Mouse (Mus musculus) gastrocnemius, postnatal 4 days (tissue): ENCODE data around the gene Mtus2. TPM values are rescaled to one million over a fixed set of nuclear protein-coding genes. Genes with fewer than 3 reads are reported as not detected.

ENCODE experiments used
- DNase-seq, 2 experiments: peaks; one replicate each; pipeline ENCODE4 v3.0.0; 2021 to 2022; ENCODE audit warnings: low spot score in 2 of 2, mixed read lengths in 2 of 2
- total RNA-seq, 2 experiments: library from RNA; stranded (reverse); gene quantifications; 2 replicates each; pipeline ENCODE4 v1.2.3; 2021

Gene Mtus2
- total RNA-seq, 2 experiments from 2014 or later: 2.6 TPM

DNA sequence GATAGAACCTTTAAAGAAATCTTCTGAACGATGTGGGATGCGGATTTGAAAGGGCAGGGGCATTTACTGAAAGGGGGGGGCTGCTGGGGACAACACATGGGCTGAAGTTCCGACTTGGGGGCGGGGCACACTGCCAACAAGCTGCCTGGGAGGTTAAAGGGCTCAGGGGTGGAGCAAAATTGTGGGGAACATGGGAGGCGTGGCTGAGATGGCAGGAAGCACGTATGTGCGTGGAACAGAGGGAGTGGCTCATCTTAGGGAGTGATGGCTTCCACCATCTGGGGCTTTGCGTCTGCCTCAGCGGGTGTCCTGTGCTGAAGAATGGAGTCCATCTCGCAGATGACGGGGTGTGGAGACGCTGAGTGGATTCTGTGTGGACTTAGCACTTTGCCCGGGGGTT lies 70.9 kb downstream of the Mtus2 start:
- no peak for DNase-seq

DNA sequence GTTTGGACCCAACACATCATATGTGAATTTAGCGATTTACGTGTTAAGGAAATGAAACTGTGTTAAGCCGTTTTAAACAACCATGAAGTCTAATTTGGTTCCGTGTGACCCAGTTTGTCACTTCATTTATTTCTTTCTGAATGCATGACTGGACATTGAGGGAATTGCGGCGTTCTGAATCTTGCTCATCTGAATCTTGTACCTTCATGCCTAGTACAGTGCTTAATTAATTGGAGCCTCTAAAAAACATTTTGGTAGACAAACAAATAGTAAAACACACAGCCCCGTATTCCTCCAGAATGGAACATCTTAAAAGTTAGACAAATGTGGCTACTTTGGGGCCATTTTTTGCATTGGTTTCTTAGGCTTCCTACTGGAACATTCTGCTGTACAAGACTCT lies 84.5 kb downstream of the Mtus2 start:
- no peak for DNase-seq

DNA sequence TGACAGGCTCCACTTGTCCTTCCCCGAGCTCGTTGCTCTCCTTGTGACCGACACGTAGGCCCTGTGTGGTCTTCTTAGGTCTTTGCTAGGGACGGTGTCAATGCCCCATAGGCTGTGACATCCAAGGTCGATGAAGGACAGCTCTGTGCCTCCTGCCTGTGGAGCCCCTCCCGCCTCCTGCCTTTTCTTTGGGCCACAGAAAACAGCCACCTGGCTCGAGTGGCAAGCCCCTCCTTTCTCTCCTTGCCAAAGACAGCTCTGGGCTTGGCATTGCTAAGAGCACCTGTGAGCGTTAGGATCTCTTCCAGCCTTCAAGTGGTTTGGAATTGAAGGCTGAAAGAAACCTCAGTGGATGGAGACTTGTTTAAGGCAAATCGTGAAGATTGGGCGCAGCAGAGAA lies 91.1 kb downstream of the Mtus2 start:
- no peak for DNase-seq

DNA sequence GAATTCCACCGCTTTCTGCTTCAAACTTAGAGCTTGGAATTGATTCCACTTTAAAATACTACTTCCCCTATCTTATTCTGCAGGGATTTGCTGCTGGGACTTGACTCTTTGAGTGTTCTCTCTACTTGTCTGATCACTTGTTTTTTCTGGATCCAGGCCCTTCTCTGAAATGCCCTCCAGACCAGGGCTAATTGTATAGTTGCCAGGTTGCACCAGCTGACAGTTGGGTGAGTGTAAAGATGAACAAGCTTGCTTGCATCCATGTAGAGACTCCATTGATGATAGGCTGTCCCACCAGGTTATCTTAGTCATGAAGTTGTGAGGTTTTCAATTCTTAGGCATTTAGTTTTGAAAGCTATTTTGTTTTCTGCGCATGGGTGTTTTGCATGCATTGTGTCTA lies 92.2 kb downstream of the Mtus2 start:
- no peak for DNase-seq

DNA sequence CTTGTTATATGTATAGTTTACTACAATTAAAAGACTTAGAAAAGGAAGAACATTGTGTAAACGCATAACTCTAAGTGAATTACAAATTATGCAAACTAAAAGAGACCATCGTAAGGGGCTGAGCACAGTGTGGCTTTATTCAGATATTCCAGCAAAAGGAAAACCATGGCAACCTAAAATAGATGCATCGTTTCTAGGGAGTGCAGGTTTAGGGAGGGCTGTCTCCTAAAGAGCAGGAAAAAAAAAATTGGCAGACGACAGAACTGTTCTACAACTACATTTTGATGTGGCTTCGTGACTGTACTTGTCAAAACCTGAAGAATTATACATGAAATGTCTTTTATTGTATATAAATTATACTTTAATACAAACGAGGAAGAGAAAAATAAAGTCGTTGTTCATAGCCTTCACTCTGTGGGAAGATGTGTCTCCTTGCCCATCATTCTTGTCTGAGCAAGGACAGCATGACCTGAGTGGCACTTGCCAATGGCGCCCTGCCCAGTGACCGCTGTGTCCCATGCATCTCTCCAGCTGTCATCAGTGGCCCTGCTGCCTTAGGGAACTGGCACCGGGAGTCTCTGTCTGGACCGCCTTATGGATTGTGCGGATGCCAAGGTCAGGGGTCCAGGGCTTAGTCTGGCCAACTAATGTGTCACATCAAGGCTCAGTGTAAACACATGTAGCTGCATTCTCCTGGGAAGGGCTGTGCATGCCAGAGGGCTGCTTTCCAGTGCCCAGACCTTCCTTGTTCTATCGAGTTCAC lies 95.9 kb downstream of the Mtus2 start:
- DNase-seq: peak in 1 of 2 experiments; percentile 59

DNA sequence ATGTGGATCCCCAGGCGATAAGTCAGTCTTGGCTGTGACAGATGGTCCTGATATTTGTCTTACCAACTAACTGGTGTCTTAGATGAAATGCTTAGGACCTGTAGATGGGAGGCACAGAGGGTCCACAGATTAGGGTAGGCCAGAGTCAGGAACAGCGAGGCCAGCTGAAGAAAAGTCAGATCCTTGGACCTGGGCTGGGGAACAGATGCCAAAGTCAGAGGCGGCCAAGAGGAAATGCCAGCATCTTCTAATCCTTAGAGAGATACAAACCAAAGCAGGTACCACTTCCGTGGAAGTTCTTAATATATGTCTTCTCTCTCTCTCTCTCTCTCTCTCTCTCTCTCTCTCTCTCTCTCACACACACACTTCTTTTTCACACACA lies 96.5 kb downstream of the Mtus2 start:
- no peak for DNase-seq

DNA sequence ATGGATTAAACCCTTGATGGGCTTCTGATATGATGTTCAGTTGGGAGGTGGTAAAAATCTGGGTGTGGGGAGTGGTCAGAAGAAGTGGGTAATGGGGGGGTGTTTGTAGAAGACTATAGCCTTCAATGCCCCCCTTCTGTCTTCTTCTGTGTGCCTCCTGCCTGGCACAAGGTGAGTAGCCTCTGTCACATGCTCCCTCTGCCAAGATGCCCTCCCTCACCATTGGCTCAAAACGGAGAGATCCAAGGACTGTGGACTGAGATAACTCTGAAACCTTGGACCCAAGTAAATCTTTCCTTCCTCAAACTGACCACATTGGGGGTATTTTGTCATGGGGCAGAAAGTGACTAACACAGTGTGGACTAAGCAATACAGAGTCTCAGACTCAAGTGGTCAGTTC lies 99.7 kb downstream of the Mtus2 start:
- DNase-seq: no peak

DNA sequence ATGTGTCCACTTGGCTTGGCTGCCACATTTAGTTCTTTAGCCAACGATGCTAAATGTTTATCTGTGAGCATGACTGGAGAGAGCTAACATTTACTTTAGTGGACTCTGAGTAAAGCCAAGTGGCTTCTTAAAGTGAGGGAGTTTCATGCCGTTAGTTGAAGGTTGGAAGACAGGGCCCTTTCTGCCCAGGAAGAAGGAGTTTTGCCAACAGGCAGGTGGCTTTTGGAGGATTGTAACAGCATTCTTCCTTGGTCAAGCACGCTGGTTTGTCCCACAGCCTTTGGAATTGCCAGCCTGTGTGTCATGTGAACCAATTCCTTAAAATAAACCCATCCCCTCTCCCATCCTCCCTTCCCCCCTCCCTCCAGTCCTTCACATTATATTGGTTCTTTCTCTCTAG lies 100.3 kb downstream of the Mtus2 start:
- DNase-seq: no peak

DNA sequence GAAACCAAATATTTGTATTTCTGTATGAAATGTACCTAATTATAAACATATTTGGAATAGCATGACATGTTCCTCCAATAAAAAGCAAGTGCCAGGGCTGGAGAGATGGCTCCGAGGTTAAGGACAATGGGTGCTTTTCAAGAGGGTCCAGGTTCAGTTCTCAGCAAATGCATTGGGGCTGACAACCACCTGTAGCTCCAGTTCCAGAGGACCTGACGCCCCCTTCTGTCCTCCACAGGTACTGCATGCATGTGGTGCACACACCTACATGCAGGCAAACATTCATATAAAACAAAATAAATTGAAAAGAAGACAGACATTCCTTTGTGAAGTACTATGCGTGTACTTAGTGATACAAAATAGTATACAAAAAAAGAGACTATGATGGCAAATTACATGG lies 102.2 kb downstream of the Mtus2 start:
- DNase-seq: no peak

DNA sequence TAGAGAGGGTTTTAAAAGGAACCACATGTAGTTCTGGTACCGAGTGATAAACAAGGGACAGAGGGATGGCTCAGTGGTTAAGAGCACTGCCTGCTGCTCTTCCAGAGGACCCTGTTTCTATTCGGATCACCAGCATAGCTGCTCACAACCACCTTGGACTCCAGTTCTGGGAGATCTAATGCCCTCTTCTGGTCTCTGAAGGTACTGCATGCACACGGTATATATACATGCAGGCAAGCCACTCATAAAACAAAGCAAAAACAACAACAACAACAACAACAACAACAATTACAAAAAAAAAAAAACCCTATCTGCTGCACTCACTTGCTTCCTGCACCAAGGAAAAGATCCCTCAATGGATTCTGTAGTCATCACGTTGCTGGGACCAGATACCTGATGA lies 104.7 kb downstream of the Mtus2 start:
- DNase-seq: no peak

DNA sequence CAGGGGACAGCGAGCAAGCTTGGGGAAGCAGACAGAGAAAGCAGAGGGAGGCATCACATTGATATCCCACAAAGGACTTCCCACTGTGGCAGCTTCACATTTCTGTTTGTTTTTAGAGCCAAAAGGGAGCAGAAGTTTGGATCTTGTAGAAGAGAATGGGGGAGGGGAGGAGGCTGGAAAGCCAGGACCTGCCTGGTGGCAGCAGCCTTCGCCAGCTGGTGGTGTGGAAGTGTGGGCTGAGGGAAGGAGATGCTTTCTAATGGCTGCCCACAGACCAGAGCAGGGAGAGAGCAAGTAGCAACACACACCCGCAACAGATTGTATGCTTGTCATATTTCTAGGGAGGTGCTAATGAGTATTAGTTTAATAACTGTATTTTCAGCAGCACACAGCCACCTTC lies 106.6 kb downstream of the Mtus2 start:
- DNase-seq: no peak

DNA sequence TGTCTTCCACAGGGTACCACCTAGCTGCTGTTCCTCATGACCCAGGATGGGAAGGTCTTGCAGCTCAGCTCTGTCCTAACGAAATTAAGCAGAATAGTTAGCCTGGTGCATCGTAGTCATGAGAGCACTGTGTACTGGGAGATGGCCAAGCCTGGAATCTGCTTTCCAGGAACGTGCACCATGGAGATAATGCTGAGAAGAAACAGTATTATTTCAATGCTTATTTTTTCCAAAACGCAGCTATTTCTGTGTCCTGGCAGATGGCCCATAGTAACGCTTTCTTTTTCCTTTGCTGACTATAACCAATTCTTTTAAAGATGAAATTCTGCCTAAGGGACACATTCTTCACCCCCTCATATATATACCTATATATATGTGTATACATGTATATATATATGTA lies 108.1 kb downstream of the Mtus2 start:
- no peak for DNase-seq

DNA sequence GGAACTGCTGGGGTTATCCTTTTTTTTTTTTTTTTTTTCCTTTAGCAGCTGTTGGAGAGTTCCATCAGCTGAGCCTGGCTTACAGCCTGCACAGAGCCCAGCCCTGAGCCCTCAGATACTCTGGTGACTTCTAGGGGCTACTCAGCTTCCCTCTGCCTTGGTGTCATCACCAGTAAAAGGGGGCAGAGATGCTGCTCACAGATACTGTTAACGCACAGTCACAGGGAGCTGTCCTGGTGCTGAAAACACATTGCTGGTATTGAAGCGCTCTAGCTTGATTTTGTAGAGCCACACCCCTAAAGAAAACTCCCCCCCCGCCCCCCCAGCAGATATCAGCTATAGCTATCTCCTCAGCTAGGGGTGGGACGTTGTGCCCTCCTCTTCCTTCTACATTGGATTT lies 112.8 kb downstream of the Mtus2 start:
- peak in 1 of 2 experiments; percentile 49 for DNase-seq

DNA sequence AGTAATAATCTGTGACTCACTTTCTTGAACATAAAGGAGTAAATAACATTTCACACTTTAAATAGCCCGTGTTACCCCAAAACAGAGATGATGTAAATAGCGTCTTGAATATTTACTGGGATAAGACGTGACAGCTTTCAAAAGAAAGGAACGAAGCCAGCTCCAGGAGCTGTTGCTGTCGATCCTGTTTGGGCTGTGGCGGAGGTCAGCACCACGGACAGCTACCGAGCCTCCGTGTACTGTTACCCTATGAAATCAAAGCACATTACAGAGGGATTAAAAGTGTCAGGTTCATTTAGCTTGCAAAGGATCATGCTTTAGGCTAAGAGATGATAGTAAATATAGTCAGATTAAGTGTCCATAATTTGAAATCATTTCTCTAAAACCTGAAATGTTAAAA lies 114.7 kb downstream of the Mtus2 start:
- peak in 1 of 2 experiments; percentile 40 for DNase-seq

DNA sequence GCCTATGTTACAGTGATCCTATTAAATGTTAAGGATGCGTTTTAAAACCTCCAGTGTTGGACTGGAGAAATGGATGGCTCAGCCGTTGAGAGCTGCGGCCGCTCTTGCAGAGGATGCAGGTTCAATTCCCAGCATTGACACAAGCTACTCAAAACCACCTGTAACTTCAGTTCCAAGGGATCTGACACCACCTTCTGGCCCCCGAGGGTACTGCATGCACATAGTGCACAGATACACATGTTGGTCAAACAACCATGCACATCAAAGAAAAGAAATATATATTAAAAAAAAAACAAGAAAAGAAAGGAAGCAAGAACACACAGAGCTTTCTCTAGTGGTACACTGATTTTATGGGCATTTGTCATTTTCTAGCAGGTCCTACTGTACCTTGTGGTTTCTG lies 116.3 kb downstream of the Mtus2 start:
- DNase-seq: no peak

DNA sequence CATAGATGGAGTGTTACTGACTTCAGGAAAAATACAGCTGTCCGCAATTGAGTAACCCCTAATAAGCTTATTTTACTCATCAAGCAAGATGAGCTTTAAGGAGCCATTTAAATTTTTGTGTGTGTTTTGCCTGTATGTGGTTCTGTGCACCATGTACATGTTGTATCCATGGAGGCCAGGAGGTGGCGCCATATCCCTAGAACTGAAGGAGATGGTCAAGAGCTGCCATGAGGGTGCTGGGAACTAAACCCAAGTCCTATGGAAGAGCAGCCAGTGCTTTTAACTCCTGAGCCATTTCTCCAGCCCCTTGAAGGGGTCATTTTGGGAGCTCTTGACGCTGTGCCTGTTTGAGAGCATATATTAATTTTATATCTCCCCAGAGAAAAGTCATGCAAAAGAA lies 122.6 kb downstream of the Mtus2 start:
- no peak for DNase-seq

DNA sequence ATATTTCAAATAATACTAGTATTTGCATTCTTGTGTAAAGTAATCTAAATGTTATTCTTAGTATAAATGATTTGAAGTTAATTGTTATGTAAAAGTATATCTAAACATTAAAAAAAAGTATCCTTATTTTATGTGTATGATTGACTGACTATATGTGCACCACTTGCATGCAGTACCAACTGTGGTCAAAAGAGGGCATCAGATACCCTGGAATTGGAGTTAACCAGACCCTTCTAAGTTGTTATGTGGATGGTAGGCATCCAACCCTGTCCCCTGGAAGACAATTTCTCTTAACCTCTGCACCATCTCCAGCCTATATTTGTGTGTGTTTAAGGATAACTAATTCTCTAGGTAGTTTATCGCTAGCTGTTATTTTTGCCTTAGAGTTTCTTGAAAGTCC lies 126.4 kb downstream of the Mtus2 start:
- no peak for DNase-seq

DNA sequence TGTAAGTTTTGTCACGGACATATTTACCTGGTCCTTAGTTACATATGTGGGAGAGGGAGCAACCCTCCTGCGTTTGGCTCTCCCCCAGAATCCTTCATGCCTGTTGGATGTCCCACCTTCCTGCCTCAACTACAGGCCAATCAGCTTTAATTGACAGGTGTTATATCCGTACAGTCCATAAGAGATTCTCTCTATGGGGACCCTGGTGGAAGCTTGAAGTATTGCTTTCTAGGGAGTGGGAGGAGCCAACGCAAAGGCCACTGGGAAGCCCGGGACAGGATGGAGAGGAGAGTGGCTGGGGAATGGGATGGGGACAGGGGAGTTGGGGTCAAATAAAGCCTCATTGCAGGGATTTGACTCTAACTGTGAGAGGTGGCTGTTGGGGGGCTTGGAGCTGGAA lies 127.6 kb downstream of the Mtus2 start:
- DNase-seq: no peak

DNA sequence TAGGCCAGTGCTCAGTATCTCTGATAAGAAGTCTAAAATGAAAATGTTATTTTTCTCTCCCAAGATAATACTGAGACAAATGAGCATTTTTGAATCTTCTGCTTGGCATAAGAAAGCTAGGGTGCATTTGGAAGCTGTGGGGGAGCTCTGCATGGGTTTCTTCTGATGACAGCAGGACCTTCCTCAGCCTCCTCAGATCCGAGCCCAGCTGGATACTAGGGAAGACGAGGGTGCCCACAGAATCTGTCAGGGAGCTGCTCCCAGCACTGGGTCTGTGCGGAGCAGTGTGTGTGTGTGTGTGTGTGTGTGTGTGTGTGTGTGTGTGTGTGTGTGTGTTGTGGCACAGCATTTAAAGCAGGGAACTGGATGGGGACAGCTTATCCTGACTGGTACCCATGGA lies 130.7 kb downstream of the Mtus2 start:
- no peak for DNase-seq

DNA sequence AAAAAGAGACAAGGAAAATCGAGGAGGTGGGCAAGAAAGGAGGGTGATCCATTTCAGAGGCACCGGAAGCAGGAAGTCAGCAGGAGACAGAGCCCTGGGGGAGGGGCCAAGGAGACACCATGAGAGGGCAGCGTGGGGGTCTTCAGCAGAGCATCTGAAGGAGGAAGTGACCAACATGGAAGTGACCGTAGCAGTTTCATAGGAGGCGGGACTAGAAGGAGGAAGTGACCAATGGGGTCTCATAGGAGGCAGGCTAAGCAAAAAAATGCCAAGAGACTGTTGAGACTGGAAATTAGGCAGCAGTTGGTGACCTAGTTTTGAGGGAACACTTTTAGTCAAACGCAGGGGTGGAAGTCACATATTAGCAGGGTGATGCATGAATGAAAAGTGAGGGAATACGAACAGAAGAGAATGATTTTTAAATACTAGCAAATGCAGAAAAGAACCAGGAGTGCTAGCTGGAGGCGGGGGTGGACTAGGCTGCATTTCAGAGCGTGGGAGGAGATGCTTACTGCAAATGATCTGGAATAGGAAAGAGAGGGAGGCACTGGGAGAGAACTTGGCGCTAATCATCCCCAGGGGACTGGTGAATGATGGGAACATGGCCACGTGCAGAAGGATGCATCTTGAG lies 133.2 kb downstream of the Mtus2 start:
- no peak for DNase-seq

DNA sequence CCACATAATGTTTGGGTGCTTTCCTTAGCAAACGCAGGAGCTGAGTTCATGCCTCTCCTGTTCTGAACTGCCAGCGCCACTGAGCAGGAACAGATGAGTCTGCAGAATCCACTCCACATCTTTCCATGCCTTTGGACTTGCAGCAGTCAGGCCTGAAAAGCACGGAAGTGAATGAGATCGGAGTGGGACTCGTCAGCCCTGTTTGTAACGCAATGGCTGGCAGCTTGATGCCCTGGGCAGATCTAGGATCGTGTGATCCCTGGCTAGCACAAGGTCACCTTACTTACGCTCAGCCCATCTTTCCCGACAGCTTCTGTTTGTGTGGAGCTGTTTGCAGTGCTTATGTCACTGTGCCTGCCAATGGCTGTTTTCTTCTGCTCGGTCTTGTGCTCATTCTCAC lies 137.5 kb downstream of the Mtus2 start:
- DNase-seq: no peak

DNA sequence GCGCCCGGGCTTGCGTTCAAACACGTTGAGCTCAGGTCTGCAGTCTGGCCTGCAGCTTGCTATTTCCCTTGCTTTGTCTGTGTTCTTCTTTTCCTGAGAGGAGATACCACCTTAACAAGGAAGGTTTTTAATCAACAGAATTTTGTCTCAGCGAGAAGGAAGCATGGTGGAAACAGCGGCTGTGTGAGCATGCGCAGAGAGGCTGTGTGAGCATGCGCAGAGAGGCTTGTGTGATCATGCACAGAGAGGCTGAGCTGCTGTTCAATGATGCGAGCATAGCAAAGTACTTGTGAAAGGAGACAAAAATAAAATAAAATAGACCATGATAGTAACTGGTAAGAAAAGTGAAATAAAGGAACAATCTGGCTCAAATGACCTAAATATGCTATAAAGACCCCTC lies 142.2 kb downstream of the Mtus2 start:
- DNase-seq: no peak

DNA sequence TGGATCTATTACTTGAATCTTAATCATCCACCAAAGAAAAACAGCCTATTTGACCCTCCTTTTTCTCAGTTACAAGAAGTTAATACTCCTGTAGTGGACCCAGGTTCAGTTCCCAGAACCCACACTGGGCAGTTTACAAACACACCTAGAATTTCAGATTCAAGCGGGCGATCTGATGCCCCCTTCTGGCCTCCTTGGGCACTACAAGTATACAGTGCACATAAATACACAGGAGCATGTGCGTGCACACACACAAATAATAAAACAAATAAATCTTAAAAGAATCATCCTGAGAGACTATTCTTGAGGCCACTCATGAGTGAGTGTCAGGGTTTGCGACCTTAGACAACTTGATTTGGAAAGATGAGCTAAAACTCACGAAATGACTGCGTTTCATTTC lies 150.2 kb downstream of the Mtus2 start:
- no peak for DNase-seq
